Mouse (Mus musculus): ENCODE measurements around the gene Pcf11. TPM values are rescaled to one million over a fixed set of nuclear protein-coding genes. Genes with fewer than 3 reads are reported as not detected.

Gene Pcf11
- total and polyA plus RNA-seq, 3 experiments: 30.0 to 37.2 (median 30.5) TPM

- no peak for TF ChIP-seq CHD1 (IDR thresholded peaks at IDR 0.05; ENCODE audit: low read depth, low read length)
- no peak for TF ChIP-seq CTCF (conservative IDR thresholded peaks at IDR 0.05 in 1 of 2, IDR thresholded peaks at IDR 0.05 in 1 of 2; ENCODE audit: low read depth in 2 of 2, low read length in 2 of 2)
These were observed 16.4 kb downstream of the Pcf11 start (continued) for GRCm38 (mm10) chr7:92653329-92653728.

GRCm38 (mm10) chr7:92647790-92648189 lies 21.9 kb downstream of the Pcf11 start:
- Histone ChIP-seq H3K27ac (ENCODE audit: insufficient read depth, low read depth) (no peak overlapping the region), H3K4me3 (replicated peaks in 1 of 3; ENCODE audit: low read depth in 2 of 3, low read length in 2 of 3, poor library complexity in 1 of 3) (no peak overlapping the region), H3K36me3 (replicated peaks in 1 of 2; ENCODE audit: control insufficient read depth in 1 of 2, insufficient read depth in 1 of 2, low read length in 1 of 2) (peaks cover 24 to 74% of the 10 kb centered on the region in 2 experiments), H3K27me3 (replicated peaks) (no peaks in the 10 kb centered on the region), H3K79me2 (replicated peaks; ENCODE audit: control insufficient read depth, extremely low read depth, insufficient read depth, poor library complexity, severe bottlenecking) (peaks cover 11% of the 10 kb centered on the region), H3K4me2 (ENCODE audit: insufficient read depth, low read depth, poor library complexity, severe bottlenecking) (no peak overlapping the region), H3K4me1 (ENCODE audit: control insufficient read depth in 1 of 2, insufficient read depth in 2 of 2) (peaks cover 0 to 1% of the 10 kb centered on the region in 2 experiments; a peak in 1 of 4 replicates), H3K9me3 (replicated peaks; ENCODE audit: low read length) (no peaks in the 10 kb centered on the region), H3K9ac (ENCODE audit: insufficient read depth, low read depth) (no peak overlapping the region)
- in situ Hi-C loops (cut with MboI; ENCODE audit: low pct_ligation_motif_present, low pct_unique_long_range_greater_than_20kb, low sequenced_read_pairs) (no loop called here), dilution Hi-C loops (cut with MboI; ENCODE audit: extremely low pct_ligation_motif_present, extremely low pct_unique_long_range_greater_than_20kb, low sequenced_read_pairs) (no loop called here)
- DNase-seq (ENCODE audit: extremely low read depth): no peak
- TF ChIP-seq BHLHE40 (IDR thresholded peaks at IDR 0.05; ENCODE audit: low read depth, low read length): no peak
- no peak for TF ChIP-seq HCFC1 (IDR thresholded peaks at IDR 0.05; ENCODE audit: low read depth, low read length)
- no peak for TF ChIP-seq MAFK (IDR thresholded peaks at IDR 0.05; ENCODE audit: insufficient replicate concordance, low read length)
- peak; percentile 59; the same call in 1 of the 2 replicates for TF ChIP-seq ZMIZ1 (IDR thresholded peaks at IDR 0.05; ENCODE audit: low read depth, low read length)
- TF ChIP-seq RAD21 (IDR thresholded peaks at IDR 0.05; ENCODE audit: low read depth, low read length): no peak
- no peak for TF ChIP-seq TBP (conservative IDR thresholded peaks at IDR 0.05; ENCODE audit: low read depth, low read length)
- TF ChIP-seq ZC3H11A (IDR thresholded peaks at IDR 0.05; ENCODE audit: low read depth, low read length): no peak
- no peak for TF ChIP-seq UBTF (IDR thresholded peaks at IDR 0.05; ENCODE audit: low read depth, low read length)
- 0 out of 2 replicates have a peak, but pooled peaks have one; percentile 4 for TF ChIP-seq POLR2A (IDR thresholded peaks at IDR 0.05; ENCODE audit: low read depth, low read length)

- TF ChIP-seq MAZ (IDR thresholded peaks at IDR 0.05; ENCODE audit: low read depth, low read length): no peak
- TF ChIP-seq SMC3 (IDR thresholded peaks at IDR 0.05; ENCODE audit: low read depth, low read length): no peak
- TF ChIP-seq IRF4 (IDR thresholded peaks at IDR 0.05; ENCODE audit: low read depth, low read length): no peak
- no peak for TF ChIP-seq E2F4 (IDR thresholded peaks at IDR 0.05; ENCODE audit: insufficient replicate concordance, low read depth, low read length)
- TF ChIP-seq RCOR1 (conservative IDR thresholded peaks at IDR 0.05; ENCODE audit: low read depth, low read length): no peak
- TF ChIP-seq POLR2A (IDR thresholded peaks at IDR 0.05; ENCODE audit: low read depth, low read length): no peak
- no peak for TF ChIP-seq EP300 (IDR thresholded peaks at IDR 0.05; ENCODE audit: low read length)
- no peak for TF ChIP-seq ZMIZ1 (IDR thresholded peaks at IDR 0.05; ENCODE audit: low read depth, low read length)
- no peak for TF ChIP-seq CHD2 (IDR thresholded peaks at IDR 0.05; ENCODE audit: low read length)
- Histone ChIP-seq H3K4me2 (ENCODE audit: insufficient read depth, low read depth, poor library complexity, severe bottlenecking) (no peak overlapping the region), H3K79me2 (replicated peaks; ENCODE audit: control insufficient read depth, extremely low read depth, insufficient read depth, poor library complexity, severe bottlenecking) (peaks cover 11% of the 10 kb centered on the region), H3K4me1 (ENCODE audit: control insufficient read depth in 1 of 2, insufficient read depth in 2 of 2) (peaks cover 0 to 12% of the 10 kb centered on the region in 2 experiments; a peak in 2 of 4 replicates), H3K9me3 (replicated peaks; ENCODE audit: low read length) (no peaks in the 10 kb centered on the region), H3K9ac (ENCODE audit: insufficient read depth, low read depth) (no peak overlapping the region), H3K27ac (ENCODE audit: insufficient read depth, low read depth) (no peak overlapping the region), H3K4me3 (replicated peaks in 1 of 3; ENCODE audit: low read depth in 2 of 3, low read length in 2 of 3, poor library complexity in 1 of 3) (no peak overlapping the region), H3K27me3 (replicated peaks) (no peaks in the 10 kb centered on the region), H3K36me3 (replicated peaks in 1 of 2; ENCODE audit: control insufficient read depth in 1 of 2, insufficient read depth in 1 of 2, low read length in 1 of 2) (peaks cover 14 to 75% of the 10 kb centered on the region in 2 experiments)
- in situ Hi-C loops (cut with MboI; ENCODE audit: low pct_ligation_motif_present, low pct_unique_long_range_greater_than_20kb, low sequenced_read_pairs): no loop called here
- dilution Hi-C loops (cut with MboI; ENCODE audit: extremely low pct_ligation_motif_present, extremely low pct_unique_long_range_greater_than_20kb, low sequenced_read_pairs): no loop called here
- DNase-seq (ENCODE audit: extremely low read depth): no peak
These were observed 27.4 kb downstream of the Pcf11 start for GRCm38 (mm10) chr7:92642358-92642757.

All from CH12.LX (cell line).